ENCODE assay signal across 21 mouse cellular contexts in genomic region chr2:101553851-101554250, GRCm38 (mm10).
"Had no signal": no experiment of that assay in that cellular context is flagged by ENCODE, and none has a peak within 500 bp of the region (broad histone marks: within the 10 kb centered on the region; RNA-seq: fewer than 3 reads in every experiment).

No protein-coding gene starts in this region.

- H3K27me3 ChIP-seq: heart, embryonic 13.5 days; heart, embryonic 15.5 days; hindbrain, embryonic 12.5 days; intestine, embryonic 15.5 days; limb, embryonic 12.5 days had no signal

- H3K36me3 ChIP-seq: heart, embryonic 13.5 days; heart, embryonic 15.5 days; hindbrain, embryonic 10.5 days; hindbrain, embryonic 12.5 days; intestine, embryonic 15.5 days; limb, embryonic 10.5 days; limb, embryonic 12.5 days had no signal

- DNase-seq: gastrocnemius, adult 2 months; gastrocnemius, postnatal 10 days; gastrocnemius, postnatal 25 days; heart, adult 18-20 months; heart, postnatal 4 days; kidney, adult 18-20 months; kidney, adult 8-10 months; kidney, postnatal 10 days; kidney, postnatal 25 days; kidney, postnatal 4 days; liver had no signal

- H3K4me3 ChIP-seq: gastrocnemius, adult 2 months; heart, embryonic 13.5 days; heart, embryonic 15.5 days; hindbrain, embryonic 10.5 days; hindbrain, embryonic 12.5 days; intestine, embryonic 15.5 days; layer of hippocampus, adult 2 months; left cerebral cortex, adult 2 months; limb, embryonic 10.5 days; limb, embryonic 12.5 days had no signal

- H3K27ac ChIP-seq: gastrocnemius, adult 2 months; heart, embryonic 13.5 days; heart, embryonic 15.5 days; hindbrain, embryonic 10.5 days; hindbrain, embryonic 12.5 days; hindbrain, embryonic 14.5 days; intestine, embryonic 15.5 days; layer of hippocampus, adult 2 months; left cerebral cortex, adult 2 months; limb, embryonic 10.5 days; limb, embryonic 12.5 days had no signal

- H3K4me1 ChIP-seq: heart, embryonic 15.5 days; hindbrain, embryonic 10.5 days; hindbrain, embryonic 12.5 days; intestine, embryonic 15.5 days; limb, embryonic 10.5 days; limb, embryonic 12.5 days had no signal
